Mouse (Mus musculus) heart, embryonic 12.5 days (tissue): ENCODE measurements around the gene Med28. TPM values are rescaled to one million over a fixed set of nuclear protein-coding genes. Genes with fewer than 3 reads are reported as not detected.
A peak's percentile ranks its signal among the peaks of the same experiment; 100 is the strongest.

Source experiments
- ATAC-seq: fragments of 200-750 bp; cut with Nextera tagmentation; 2 replicates; pipeline ENCODE4 v1.8.0; 2017; ENCODE audit warnings: moderate TSS enrichment, moderate library complexity; ENCODE audit not compliant: insufficient number of reproducible peaks, low FRiP score
- H3K27ac ChIP-seq: fragments of 300-500 bp; sonication (generic); 2 replicates; pipeline ENCODE4 v1.5.1; 2016; ENCODE audit warnings: mild to moderate bottlenecking, moderate library complexity; ENCODE audit not compliant: poor library complexity, severe bottlenecking
- H3K27me3 ChIP-seq: fragments of 300-500 bp; sonication (generic); replicated peaks from 2 replicates; pipeline ENCODE4 v1.6.1; 2016; ENCODE audit warnings: mild to moderate bottlenecking, moderate library complexity
- H3K36me3 ChIP-seq: fragments of 300-500 bp; sonication (generic); 2 replicates; pipeline ENCODE4 v1.6.1; 2016; ENCODE audit warnings: mild to moderate bottlenecking, moderate library complexity
- H3K4me1 ChIP-seq: fragments of 300-500 bp; sonication (generic); replicated peaks from 2 replicates; pipeline ENCODE4 v1.6.1; 2016; ENCODE audit warnings: mild to moderate bottlenecking
- H3K4me2 ChIP-seq: fragments of 300-500 bp; sonication (generic); 2 replicates; pipeline ENCODE4 v1.6.1; 2016; ENCODE audit warnings: mild to moderate bottlenecking, moderate library complexity
- H3K4me3 ChIP-seq: fragments of 300-500 bp; sonication (generic); 2 replicates; pipeline ENCODE4 v1.5.1; 2016; ENCODE audit warnings: mild to moderate bottlenecking
- H3K9ac ChIP-seq: fragments of 300-500 bp; sonication (generic); 2 replicates; pipeline ENCODE4 v1.6.1; 2016; ENCODE audit warnings: mild to moderate bottlenecking, moderate library complexity
- H3K9me3 ChIP-seq: fragments of 300-500 bp; sonication (generic); replicated peaks from 2 replicates; pipeline ENCODE4 v1.6.1; 2016; ENCODE audit warnings: mild to moderate bottlenecking, moderate library complexity
- WGBS: fragments of 180-500 bp; shearing (Covaris S2); methylation state at CpG from one replicate; pipeline ENCODE4 v1.1.7; 2016; 5-methylcytosine and 5-hydroxymethylcytosine counted together
- polyA plus RNA-seq: library from polyadenylated mRNA; unstranded; fragments of >200 nt; fragmentation: Nextera tagmentation; extraction: Ambion mirVana; gene quantifications from 2 replicates; pipeline ENCODE4 v1.2.1, GENCODE M21; 2016

Med28 gene
- polyA plus RNA-seq, 1 experiment from 2014 or later, result 183 TPM

- Histone ChIP-seq H3K4me1 (no peaks in the 10 kb centered on the region), H3K27ac (no peak overlapping the region), H3K9ac (no peak overlapping the region), H3K4me3 (no peak overlapping the region), H3K9me3 (no peaks in the 10 kb centered on the region), H3K4me2 (no peak overlapping the region), H3K27me3 (peaks cover 21% of the 10 kb centered on the region), H3K36me3 (no peaks in the 10 kb centered on the region)
- 79% methylated on average over 1 of the region's 1 CpGs for WGBS
- ATAC-seq, result no peak
These were observed 36.4 kb upstream of the Med28 start for GRCm38 (mm10) chr5:45483654-45484053.

- Histone ChIP-seq H3K4me2 (no peak overlapping the region), H3K27me3 (peaks cover 17% of the 10 kb centered on the region), H3K36me3 (peaks cover 3% of the 10 kb centered on the region), H3K9me3 (no peaks in the 10 kb centered on the region), H3K4me1 (peaks cover 9% of the 10 kb centered on the region), H3K9ac (no peak overlapping the region), H3K4me3 (no peak overlapping the region), H3K27ac (no peak overlapping the region)
- no peak for ATAC-seq
- 66% methylated on average over 4 of the region's 4 CpGs for WGBS
These were observed 28.3 kb upstream of the Med28 start for GRCm38 (mm10) chr5:45491776-45492175.

- peak within 1 kb of the TSS; percentile 72 for H3K4me3 ChIP-seq
- peaks cover 9% of the 10 kb centered on the region for H3K4me1 ChIP-seq
- peak within 1 kb of the TSS; percentile 83 for H3K9ac ChIP-seq
- under 1% methylated on average over 78 of the region's 78 CpGs for WGBS
- peaks cover 20% of the 10 kb centered on the region for H3K36me3 ChIP-seq
- peak within 1 kb of the TSS; percentile 87 for H3K4me2 ChIP-seq
- peak within 1 kb of the TSS; percentile 61; the same call in 1 of the 2 replicates for H3K27ac ChIP-seq
- ATAC-seq, result peak; percentile 97
- no peaks in the 10 kb centered on the region for H3K9me3 ChIP-seq
- peaks cover 13% of the 10 kb centered on the region for H3K27me3 ChIP-seq
These were observed 26.6 kb upstream of the Med28 start, which contains the start of gene Lap3 for GRCm38 (mm10) chr5:45493191-45494092. Gene Lap3 (plus strand): TSS chr5:45493374.

- Histone ChIP-seq H3K4me1 (peaks cover 9% of the 10 kb centered on the region), H3K27ac (no peak overlapping the region; the same call in 1 of the 2 replicates), H3K36me3 (peaks cover 28% of the 10 kb centered on the region), H3K27me3 (peaks cover 13% of the 10 kb centered on the region), H3K9me3 (no peaks in the 10 kb centered on the region), H3K4me2 (peak overlapping the region; percentile 87), H3K9ac (peak overlapping the region; percentile 83), H3K4me3 (peak overlapping the region; percentile 72)
- ATAC-seq, result no peak
- 51% methylated on average over 9 of the region's 9 CpGs for WGBS
These were observed 25.8 kb upstream of the Med28 start for GRCm38 (mm10) chr5:45494093-45494755.

- H3K9ac ChIP-seq, result no peak overlapping the region
- H3K4me1 ChIP-seq, result peaks cover 9% of the 10 kb centered on the region
- ATAC-seq, result no peak
- WGBS, result 92% methylated on average over 3 of the region's 3 CpGs
- H3K27ac ChIP-seq, result no peak overlapping the region
- peaks cover 10% of the 10 kb centered on the region for H3K27me3 ChIP-seq
- H3K4me3 ChIP-seq, result no peak overlapping the region
- H3K36me3 ChIP-seq, result peaks cover 41% of the 10 kb centered on the region
- no peak overlapping the region for H3K4me2 ChIP-seq
- H3K9me3 ChIP-seq, result no peaks in the 10 kb centered on the region
These were observed 24.5 kb upstream of the Med28 start for GRCm38 (mm10) chr5:45495429-45495975.

GRCm38 (mm10) chr5:45496042-45496441, 24.0 kb upstream of the Med28 start:
- peaks cover 45% of the 10 kb centered on the region for H3K36me3 ChIP-seq

GRCm38 (mm10) chr5:45496479-45496878, 23.6 kb upstream of the Med28 start:
- Histone ChIP-seq H3K27me3 (peaks cover 8% of the 10 kb centered on the region), H3K27ac (no peak overlapping the region), H3K4me2 (no peak overlapping the region), H3K36me3 (peaks cover 48% of the 10 kb centered on the region), H3K9me3 (no peaks in the 10 kb centered on the region), H3K4me1 (peaks cover 9% of the 10 kb centered on the region), H3K9ac (no peak overlapping the region), H3K4me3 (no peak overlapping the region)
- no peak for ATAC-seq
- 83% methylated on average over 4 of the region's 4 CpGs for WGBS

More at GRCm38 (mm10) chr5:45496042-45496441, 24.0 kb upstream of the Med28 start:
- Histone ChIP-seq H3K27ac (no peak overlapping the region), H3K9ac (no peak overlapping the region), H3K4me3 (no peak overlapping the region), H3K9me3 (no peaks in the 10 kb centered on the region), H3K4me1 (peaks cover 9% of the 10 kb centered on the region), H3K4me2 (no peak overlapping the region), H3K27me3 (peaks cover 10% of the 10 kb centered on the region)
- no peak for ATAC-seq

GRCm38 (mm10) chr5:45496930-45497550, 23.0 kb upstream of the Med28 start:
- WGBS, result 82% methylated on average over 12 of the region's 12 CpGs
- Histone ChIP-seq H3K27me3 (peaks cover 3% of the 10 kb centered on the region), H3K27ac (no peak overlapping the region), H3K4me3 (no peak overlapping the region), H3K4me2 (no peak overlapping the region), H3K36me3 (peaks cover 54% of the 10 kb centered on the region), H3K4me1 (peaks cover 9% of the 10 kb centered on the region), H3K9me3 (no peaks in the 10 kb centered on the region), H3K9ac (no peak overlapping the region)
- ATAC-seq, result no peak

GRCm38 (mm10) chr5:45497564-45497963, 22.5 kb upstream of the Med28 start:
- H3K27me3 ChIP-seq, result no peaks in the 10 kb centered on the region
- no peaks in the 10 kb centered on the region for H3K9me3 ChIP-seq
- no peak overlapping the region for H3K9ac ChIP-seq
- peaks cover 55% of the 10 kb centered on the region for H3K36me3 ChIP-seq
- peaks cover 9% of the 10 kb centered on the region for H3K4me1 ChIP-seq
- H3K27ac ChIP-seq, result no peak overlapping the region
- H3K4me2 ChIP-seq, result no peak overlapping the region
- WGBS, result 84% methylated on average over 5 of the region's 5 CpGs
- H3K4me3 ChIP-seq, result no peak overlapping the region
- ATAC-seq, result no peak

GRCm38 (mm10) chr5:45510071-45510470, 10.0 kb upstream of the Med28 start:
- no peak for ATAC-seq
- no peaks in the 10 kb centered on the region for H3K4me1 ChIP-seq
- no peaks in the 10 kb centered on the region for H3K9me3 ChIP-seq
- no peak overlapping the region for H3K9ac ChIP-seq
- no peak overlapping the region for H3K27ac ChIP-seq
- H3K36me3 ChIP-seq, result peaks cover 67% of the 10 kb centered on the region
- 84% methylated on average over 7 of the region's 7 CpGs for WGBS
- H3K4me2 ChIP-seq, result no peak overlapping the region
- no peak overlapping the region for H3K4me3 ChIP-seq
- no peaks in the 10 kb centered on the region for H3K27me3 ChIP-seq

GRCm38 (mm10) chr5:45512908-45513307, 7.1 kb upstream of the Med28 start:
- H3K36me3 ChIP-seq, result peaks cover 49% of the 10 kb centered on the region

More at GRCm38 (mm10) chr5:45512908-45513307, 7.1 kb upstream of the Med28 start:
- Histone ChIP-seq H3K27ac (no peak overlapping the region), H3K9me3 (no peaks in the 10 kb centered on the region), H3K4me1 (no peaks in the 10 kb centered on the region), H3K4me3 (no peak overlapping the region), H3K27me3 (no peaks in the 10 kb centered on the region), H3K4me2 (no peak overlapping the region), H3K9ac (no peak overlapping the region)
- no peak for ATAC-seq
- 85% methylated on average over 6 of the region's 6 CpGs for WGBS
